Mouse (Mus musculus) E14TG2a.4 (cell line): ENCODE results near the gene Xpo5.

Source experiments
- CTCF ChIP-seq: conservative IDR thresholded peaks from 2 replicates; pipeline ENCODE4 v1.5.1; 2014; ENCODE audit warnings: low read length
- POU5F1 ChIP-seq: IDR thresholded peaks from 2 replicates; pipeline ENCODE4 v1.6.1; 2014; ENCODE audit warnings: low read length, borderline replicate concordance

DNA sequence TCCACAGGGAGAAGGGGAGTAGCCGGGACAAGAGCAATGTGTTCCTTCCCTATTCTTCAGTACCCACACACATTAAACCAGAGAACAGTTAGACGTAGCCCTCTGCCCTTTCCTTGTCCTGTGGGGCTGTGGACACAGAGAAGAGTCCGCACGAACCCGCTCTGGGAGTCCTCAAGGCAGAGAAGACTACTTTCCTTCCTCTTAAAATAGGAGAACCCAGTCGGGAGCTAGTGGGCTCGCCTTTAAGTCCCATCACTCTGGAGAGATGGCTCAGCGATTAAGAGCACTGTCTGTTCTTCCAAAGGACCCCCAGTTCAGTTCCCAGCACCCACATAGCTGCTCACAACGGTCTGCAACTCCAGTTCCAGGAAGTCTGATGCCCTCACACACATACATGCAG is 40.9 kb upstream of the Xpo5 start:
- TF ChIP-seq CTCF (0 out of 2 replicates have a peak, but pooled peaks have one; percentile 4), POU5F1 (no peak)
